Mouse (Mus musculus): ENCODE measurements around the gene Herc1. TPM values are rescaled to one million over a fixed set of nuclear protein-coding genes. Genes with fewer than 3 reads are reported as not detected.

Gene Herc1
- polyA plus RNA-seq, 1 experiment from 2014 or later = 12.6 TPM

DNA sequence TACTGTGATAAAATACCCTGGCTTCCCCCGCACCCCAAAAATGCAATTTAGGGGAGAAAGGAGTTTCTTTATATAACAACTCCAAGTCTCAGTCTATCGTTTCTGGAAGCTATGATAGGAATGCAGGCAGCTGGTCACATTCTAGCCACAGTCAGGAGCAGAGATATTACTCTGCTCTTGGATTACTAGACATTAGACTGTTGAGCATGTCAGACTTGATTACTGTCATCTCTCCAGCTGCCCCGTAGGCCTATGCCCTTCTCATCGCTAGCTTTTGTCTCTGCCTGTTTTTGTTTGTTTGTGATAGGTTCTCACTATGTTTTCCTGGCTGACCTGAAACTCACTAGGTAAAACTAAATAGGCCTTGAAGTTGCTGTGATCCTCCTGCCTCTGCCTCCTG is 41.5 kb upstream of the Herc1 start:
- Histone ChIP-seq H3K36me3 (ENCODE audit: insufficient read depth, low read length) (no peaks in the 10 kb centered on the region), H3K4me3 (replicated peaks; ENCODE audit: low read depth, low read length) (no peak overlapping the region), H3K9me3 (replicated peaks; ENCODE audit: low read length) (no peaks in the 10 kb centered on the region), H3K4me2 (ENCODE audit: low read length) (no peak overlapping the region), H3K27ac (no peak overlapping the region), H3K9ac (ENCODE audit: low read depth, low read length) (no peak overlapping the region), H3K4me1 (replicated peaks; ENCODE audit: insufficient read depth, low read length) (no peaks in the 10 kb centered on the region), H3K27me3 (ENCODE audit: insufficient read depth, low read length) (no peaks in the 10 kb centered on the region)
- TF ChIP-seq CTCF (IDR thresholded peaks at IDR 0.05; ENCODE audit: low read depth) = no peak
- ATAC-seq (replicated peaks; ENCODE audit: low FRiP score, low read depth) = no peak
- 83% methylated on average over 4 of the region's 4 CpGs for WGBS
- DNase-seq (ENCODE audit: low spot score) = no peak

DNA sequence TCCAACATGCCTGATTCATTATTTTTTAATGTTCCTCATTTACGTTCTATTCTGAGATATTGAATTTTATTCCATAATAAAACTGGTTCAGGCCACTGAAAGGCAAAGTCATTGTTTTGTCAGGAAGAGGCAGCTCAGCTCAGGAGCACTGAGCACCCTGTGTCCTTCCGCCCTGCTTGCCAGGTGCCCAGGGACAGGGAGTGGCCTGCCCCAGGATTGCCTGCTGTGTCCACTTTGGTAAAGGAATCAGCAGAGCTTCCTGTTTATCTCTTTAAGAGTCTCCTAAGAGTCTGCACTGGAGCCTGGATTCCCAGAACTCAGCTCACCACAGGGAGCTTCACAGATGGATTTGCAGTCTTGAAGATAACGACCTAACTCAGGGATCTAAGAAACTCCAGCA is 38.8 kb upstream of the Herc1 start:
- Histone ChIP-seq H3K36me3 (ENCODE audit: insufficient read depth, low read length) (no peaks in the 10 kb centered on the region), H3K9me3 (replicated peaks; ENCODE audit: low read length) (no peaks in the 10 kb centered on the region), H3K27ac (no peak overlapping the region), H3K27me3 (ENCODE audit: insufficient read depth, low read length) (no peaks in the 10 kb centered on the region), H3K4me3 (replicated peaks; ENCODE audit: low read depth, low read length) (no peak overlapping the region), H3K9ac (ENCODE audit: low read depth, low read length) (no peak overlapping the region), H3K4me2 (ENCODE audit: low read length) (no peak overlapping the region), H3K4me1 (replicated peaks; ENCODE audit: insufficient read depth, low read length) (no peaks in the 10 kb centered on the region)
- no peak for ATAC-seq (replicated peaks; ENCODE audit: low FRiP score, low read depth)
- DNase-seq (ENCODE audit: low spot score) = no peak
- TF ChIP-seq CTCF (IDR thresholded peaks at IDR 0.05; ENCODE audit: low read depth) = no peak
- 47% methylated on average over 3 of the region's 3 CpGs for WGBS

DNA sequence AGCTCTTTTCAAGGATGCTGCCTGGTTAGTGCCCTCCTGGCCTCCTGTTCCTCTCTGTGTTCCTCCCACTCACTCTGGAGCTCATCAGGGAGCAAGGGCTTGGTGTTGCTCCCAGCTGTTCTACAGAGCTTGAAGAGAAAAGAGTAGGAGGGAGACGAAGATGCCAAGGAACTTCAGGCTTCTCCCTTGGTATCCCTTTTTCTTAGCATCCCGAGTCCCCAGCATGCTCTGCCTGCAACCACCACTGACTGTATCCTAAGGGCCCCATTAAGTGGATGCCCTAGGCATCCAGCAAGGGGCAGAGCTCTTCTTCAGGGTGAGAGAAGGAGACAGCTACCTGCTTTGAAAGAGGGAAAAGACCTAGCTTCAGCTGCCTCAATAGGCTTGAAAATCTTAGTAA is 33.6 kb upstream of the Herc1 start:
- 67% methylated on average over 2 of the region's 2 CpGs for WGBS
- DNase-seq (ENCODE audit: low spot score) = no peak
- Histone ChIP-seq H3K36me3 (ENCODE audit: insufficient read depth, low read length) (no peaks in the 10 kb centered on the region), H3K4me2 (ENCODE audit: low read length) (no peak overlapping the region), H3K4me3 (replicated peaks; ENCODE audit: low read depth, low read length) (no peak overlapping the region), H3K4me1 (replicated peaks; ENCODE audit: insufficient read depth, low read length) (no peaks in the 10 kb centered on the region), H3K27ac (no peak overlapping the region), H3K9ac (ENCODE audit: low read depth, low read length) (no peak overlapping the region), H3K27me3 (ENCODE audit: insufficient read depth, low read length) (no peaks in the 10 kb centered on the region), H3K9me3 (replicated peaks; ENCODE audit: low read length) (no peaks in the 10 kb centered on the region)
- ATAC-seq (replicated peaks; ENCODE audit: low FRiP score, low read depth) = no peak
- TF ChIP-seq CTCF (IDR thresholded peaks at IDR 0.05; ENCODE audit: low read depth) = no peak

DNA sequence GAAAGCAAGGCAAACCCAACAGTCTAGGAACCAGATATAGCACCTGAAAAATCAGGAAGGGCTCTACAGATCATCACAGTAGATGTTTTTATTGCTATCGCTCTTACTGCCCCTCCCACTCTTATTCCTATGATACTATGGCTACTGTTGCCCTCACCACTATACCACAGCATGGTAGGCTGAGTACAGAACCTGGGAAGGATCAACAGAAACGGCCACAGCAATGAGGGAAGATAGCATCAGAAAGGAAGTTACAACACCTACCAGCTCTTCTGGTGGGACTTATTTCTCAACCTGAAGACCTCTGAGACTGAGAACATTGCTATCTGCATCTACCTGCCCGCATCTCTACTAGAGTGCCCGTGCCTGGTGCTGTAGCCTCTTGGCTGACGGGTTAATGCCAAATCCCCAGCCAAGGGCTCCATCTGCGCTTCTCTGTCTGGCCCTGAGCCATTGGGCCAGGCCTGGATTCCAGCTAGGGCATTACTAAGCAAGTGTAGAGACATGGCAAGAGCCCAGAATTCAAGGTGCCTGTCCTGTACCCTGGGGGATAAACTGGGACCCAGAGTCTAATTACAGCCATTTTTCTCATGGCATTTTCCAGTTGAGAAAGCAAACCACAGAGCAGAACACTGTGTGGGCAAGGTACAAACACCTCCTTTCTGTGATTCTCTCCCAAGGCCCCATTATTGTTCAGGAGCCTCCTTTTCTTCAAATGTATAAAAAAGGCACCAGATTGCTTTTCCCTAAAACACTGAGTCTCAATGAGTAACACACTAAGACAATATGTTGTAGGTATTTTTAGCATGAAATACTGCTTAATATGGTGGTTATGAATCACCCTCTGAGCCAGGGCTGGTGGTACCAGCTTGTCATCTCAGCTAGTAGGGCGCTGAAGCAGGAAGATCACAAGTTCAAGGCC is 28.0 kb upstream of the Herc1 start:
- DNase-seq (ENCODE audit: low spot score) (no peak), ATAC-seq (replicated peaks; ENCODE audit: low FRiP score, low read depth) (no peak)
- H3K4me2 ChIP-seq (ENCODE audit: low read length) = no peak overlapping the region
- H3K4me3 ChIP-seq (replicated peaks; ENCODE audit: low read depth, low read length) = no peak overlapping the region
- H3K9ac ChIP-seq (ENCODE audit: low read depth, low read length) = no peak overlapping the region
- H3K4me1 ChIP-seq (replicated peaks; ENCODE audit: insufficient read depth, low read length) = no peaks in the 10 kb centered on the region
- no peak overlapping the region for H3K27ac ChIP-seq
- 77% methylated on average over 7 of the region's 7 CpGs for WGBS
- no peaks in the 10 kb centered on the region for H3K9me3 ChIP-seq (replicated peaks; ENCODE audit: low read length)
- H3K27me3 ChIP-seq (ENCODE audit: insufficient read depth, low read length) = no peaks in the 10 kb centered on the region
- no peaks in the 10 kb centered on the region for H3K36me3 ChIP-seq (ENCODE audit: insufficient read depth, low read length)
- no peak for TF ChIP-seq CTCF (IDR thresholded peaks at IDR 0.05; ENCODE audit: low read depth)

DNA sequence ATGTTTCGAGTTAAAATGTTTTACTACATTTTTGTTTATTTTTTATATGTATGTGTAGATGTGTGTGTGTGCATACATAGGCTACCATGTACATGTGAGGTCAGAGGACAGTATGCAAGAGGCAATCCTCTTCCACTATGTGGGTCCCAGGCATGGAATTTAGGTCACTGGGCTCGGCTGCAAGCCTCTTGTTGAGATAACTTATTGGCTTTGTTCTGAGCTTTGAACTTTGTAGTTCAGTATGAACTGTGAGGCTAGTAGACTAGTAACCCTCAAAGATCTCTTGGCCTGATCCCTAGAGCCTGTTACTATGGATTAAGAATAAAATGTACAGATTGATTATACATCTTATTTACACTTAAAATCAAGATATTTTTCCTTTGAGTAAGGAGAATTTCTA is 23.4 kb upstream of the Herc1 start:
- no peaks in the 10 kb centered on the region for H3K4me1 ChIP-seq (replicated peaks; ENCODE audit: insufficient read depth, low read length)
- no peaks in the 10 kb centered on the region for H3K36me3 ChIP-seq (ENCODE audit: insufficient read depth, low read length)
- DNase-seq (ENCODE audit: low spot score) (no peak), ATAC-seq (replicated peaks; ENCODE audit: low FRiP score, low read depth) (no peak)
- H3K4me2 ChIP-seq (ENCODE audit: low read length) = no peak overlapping the region
- no peaks in the 10 kb centered on the region for H3K27me3 ChIP-seq (ENCODE audit: insufficient read depth, low read length)
- no peak for TF ChIP-seq CTCF (IDR thresholded peaks at IDR 0.05; ENCODE audit: low read depth)
- H3K27ac ChIP-seq = no peak overlapping the region
- H3K4me3 ChIP-seq (replicated peaks; ENCODE audit: low read depth, low read length) = no peak overlapping the region
- no peaks in the 10 kb centered on the region for H3K9me3 ChIP-seq (replicated peaks; ENCODE audit: low read length)
- WGBS = 68% methylated on average over 2 of the region's 2 CpGs
- H3K9ac ChIP-seq (ENCODE audit: low read depth, low read length) = no peak overlapping the region

DNA sequence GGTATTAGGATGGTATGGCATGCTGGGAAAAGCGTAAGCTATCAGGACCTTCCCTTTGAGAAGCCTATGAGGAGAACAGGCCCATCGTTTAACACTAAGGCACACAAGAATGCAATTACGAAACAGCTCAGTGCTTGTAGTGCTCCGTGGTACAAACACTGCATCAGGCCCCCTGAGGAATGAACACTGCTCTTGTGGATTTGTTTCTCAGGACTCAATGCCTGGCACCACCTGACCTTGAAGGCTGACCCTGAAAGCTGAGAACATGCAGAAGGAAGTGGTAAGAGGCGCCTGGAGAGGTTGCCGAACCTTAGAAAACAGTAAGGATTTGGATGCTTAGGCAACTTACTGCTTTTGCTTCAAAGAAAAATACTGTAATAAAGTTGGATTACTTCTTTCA is 20.8 kb upstream of the Herc1 start:
- no peaks in the 10 kb centered on the region for H3K27me3 ChIP-seq (ENCODE audit: insufficient read depth, low read length)
- no peak overlapping the region for H3K4me2 ChIP-seq (ENCODE audit: low read length)
- no peaks in the 10 kb centered on the region for H3K36me3 ChIP-seq (ENCODE audit: insufficient read depth, low read length)
- no peak for TF ChIP-seq CTCF (IDR thresholded peaks at IDR 0.05; ENCODE audit: low read depth)
- no peaks in the 10 kb centered on the region for H3K9me3 ChIP-seq (replicated peaks; ENCODE audit: low read length)
- H3K27ac ChIP-seq = no peak overlapping the region
- 27% methylated on average over 6 of the region's 6 CpGs for WGBS
- DNase-seq (ENCODE audit: low spot score) (no peak), ATAC-seq (replicated peaks; ENCODE audit: low FRiP score, low read depth) (no peak)
- H3K9ac ChIP-seq (ENCODE audit: low read depth, low read length) = no peak overlapping the region
- no peaks in the 10 kb centered on the region for H3K4me1 ChIP-seq (replicated peaks; ENCODE audit: insufficient read depth, low read length)
- H3K4me3 ChIP-seq (replicated peaks; ENCODE audit: low read depth, low read length) = no peak overlapping the region

All from kidney, postnatal 0 days (tissue).